Mouse (Mus musculus): Measurements from ENCODE around the gene Cish. TPM values are rescaled to one million over a fixed set of nuclear protein-coding genes. Genes with fewer than 3 reads are reported as not detected.
"Not testable (repeated sequence)": the region's sequence is repeated elsewhere in the genome, so short reads cannot be mapped to it uniquely, and the experiment has no call there.

Cish gene
- polyA plus RNA-seq, 1 experiment: 0.64 TPM

GRCm38 (mm10) chr9:107305601-107306542 is 10.0 kb downstream of the Cish start:
- TF ChIP-seq REST (IDR thresholded peaks at IDR 0.05; ENCODE audit: insufficient read depth, insufficient read length) (no peak), POLR2AphosphoS2 (IDR thresholded peaks at IDR 0.05; ENCODE audit: insufficient read length, low read depth) (no peak), CEBPB (IDR thresholded peaks at IDR 0.05; ENCODE audit: insufficient read depth, poor library complexity, severe bottlenecking) (no peak), MAX (IDR thresholded peaks at IDR 0.05; ENCODE audit: low read depth) (no peak), SRF (IDR thresholded peaks at IDR 0.05; ENCODE audit: control insufficient read depth, insufficient read length, low read depth) (no peak), TCF3 (IDR thresholded peaks at IDR 0.05; ENCODE audit: insufficient read length, low read depth) (no peak), MYOG (IDR thresholded peaks at IDR 0.05; ENCODE audit: control insufficient read depth in 1 of 3, insufficient read depth in 1 of 3, insufficient read length in 2 of 3, low read depth in 2 of 3) (no peak), E2F4 (IDR thresholded peaks at IDR 0.05; ENCODE audit: insufficient read depth) (no peak), POLR2A (IDR thresholded peaks at IDR 0.05; ENCODE audit: insufficient read length, low read depth) (no peak), MYOD1 (IDR thresholded peaks at IDR 0.05; ENCODE audit: control insufficient read depth in 1 of 3, insufficient read length in 2 of 3, low read depth in 2 of 3) (no peak), USF1 (IDR thresholded peaks at IDR 0.05; ENCODE audit: low read depth) (no peak), TCF12 (IDR thresholded peaks at IDR 0.05; ENCODE audit: insufficient read depth, poor library complexity, severe bottlenecking) (no peak)
- Histone ChIP-seq H3K4me2 (ENCODE audit: low read depth) (no peak overlapping the region), H3K4me3 (no peak overlapping the region), H3K79me2 (ENCODE audit: control insufficient read depth, insufficient read depth) (no peaks in the 10 kb centered on the region), H3ac (ENCODE audit: control insufficient read depth, insufficient read length) (no peak overlapping the region), H3K36me3 (ENCODE audit: control insufficient read depth, insufficient read depth) (no peaks in the 10 kb centered on the region), H3K27me3 (ENCODE audit: control insufficient read depth, insufficient read depth, insufficient read length) (no peaks in the 10 kb centered on the region)

- H3K79me2 ChIP-seq (ENCODE audit: control insufficient read depth, insufficient read depth); H3K27me3 ChIP-seq (ENCODE audit: control insufficient read depth, insufficient read depth, insufficient read length); H3K4me2 ChIP-seq (ENCODE audit: low read depth); H3ac ChIP-seq (ENCODE audit: control insufficient read depth, insufficient read length); H3K36me3 ChIP-seq (ENCODE audit: control insufficient read depth, insufficient read depth); H3K4me3 ChIP-seq: not testable (repeated sequence)
These were observed 10.8 kb downstream of the Cish start for GRCm38 (mm10) chr9:107306673-107307072.

GRCm38 (mm10) chr9:107307099-107307872 is 11.5 kb downstream of the Cish start:
- H3K4me3 ChIP-seq: no peak overlapping the region
- H3K27me3 ChIP-seq (ENCODE audit: control insufficient read depth, insufficient read depth, insufficient read length): no peaks in the 10 kb centered on the region
- TF ChIP-seq POLR2A (IDR thresholded peaks at IDR 0.05; ENCODE audit: insufficient read length, low read depth) (no peak), MAX (IDR thresholded peaks at IDR 0.05; ENCODE audit: low read depth) (no peak), REST (IDR thresholded peaks at IDR 0.05; ENCODE audit: insufficient read depth, insufficient read length) (no peak), CEBPB (IDR thresholded peaks at IDR 0.05; ENCODE audit: insufficient read depth, poor library complexity, severe bottlenecking) (no peak), E2F4 (IDR thresholded peaks at IDR 0.05; ENCODE audit: insufficient read depth) (no peak), MYOD1 (IDR thresholded peaks at IDR 0.05; ENCODE audit: control insufficient read depth in 1 of 3, insufficient read length in 2 of 3, low read depth in 2 of 3) (no peak)
- no peak overlapping the region for H3ac ChIP-seq (ENCODE audit: control insufficient read depth, insufficient read length)
- H3K36me3 ChIP-seq (ENCODE audit: control insufficient read depth, insufficient read depth): no peaks in the 10 kb centered on the region
- no peaks in the 10 kb centered on the region for H3K79me2 ChIP-seq (ENCODE audit: control insufficient read depth, insufficient read depth)
- no peak overlapping the region for H3K4me2 ChIP-seq (ENCODE audit: low read depth)

- Histone ChIP-seq H3ac (ENCODE audit: control insufficient read depth, insufficient read length) (no peak overlapping the region), H3K4me2 (ENCODE audit: low read depth) (no peak overlapping the region), H3K4me3 (no peak overlapping the region), H3K79me2 (ENCODE audit: control insufficient read depth, insufficient read depth) (no peaks in the 10 kb centered on the region), H3K36me3 (ENCODE audit: control insufficient read depth, insufficient read depth) (no peaks in the 10 kb centered on the region), H3K27me3 (ENCODE audit: control insufficient read depth, insufficient read depth, insufficient read length) (no peaks in the 10 kb centered on the region)
- TF ChIP-seq POLR2A (IDR thresholded peaks at IDR 0.05; ENCODE audit: insufficient read length, low read depth): no peak
- no peak for TF ChIP-seq SRF (IDR thresholded peaks at IDR 0.05; ENCODE audit: control insufficient read depth, insufficient read length, low read depth)
- no peak for TF ChIP-seq TCF3 (IDR thresholded peaks at IDR 0.05; ENCODE audit: insufficient read length, low read depth)
- TF ChIP-seq USF1 (IDR thresholded peaks at IDR 0.05; ENCODE audit: low read depth): no peak
- no peak for TF ChIP-seq MYOG (IDR thresholded peaks at IDR 0.05; ENCODE audit: control insufficient read depth in 1 of 3, insufficient read depth in 1 of 3, insufficient read length in 2 of 3, low read depth in 2 of 3)
- no peak for TF ChIP-seq CEBPB (IDR thresholded peaks at IDR 0.05; ENCODE audit: insufficient read depth, poor library complexity, severe bottlenecking)
These were observed 12.1 kb downstream of the Cish start for GRCm38 (mm10) chr9:107307886-107308285.

- no peaks in the 10 kb centered on the region for H3K27me3 ChIP-seq (ENCODE audit: control insufficient read depth, insufficient read depth, insufficient read length)
- H3K4me2 ChIP-seq (ENCODE audit: low read depth): no peak overlapping the region
- H3K79me2 ChIP-seq (ENCODE audit: control insufficient read depth, insufficient read depth): no peaks in the 10 kb centered on the region
- H3ac ChIP-seq (ENCODE audit: control insufficient read depth, insufficient read length): no peak overlapping the region
- H3K4me3 ChIP-seq: no peak overlapping the region
- no peaks in the 10 kb centered on the region for H3K36me3 ChIP-seq (ENCODE audit: control insufficient read depth, insufficient read depth)
- TF ChIP-seq USF1 (IDR thresholded peaks at IDR 0.05; ENCODE audit: low read depth) (no peak), REST (IDR thresholded peaks at IDR 0.05; ENCODE audit: insufficient read depth, insufficient read length) (no peak), TCF12 (IDR thresholded peaks at IDR 0.05; ENCODE audit: insufficient read depth, poor library complexity, severe bottlenecking) (no peak), MYOG (IDR thresholded peaks at IDR 0.05; ENCODE audit: control insufficient read depth in 1 of 3, insufficient read depth in 1 of 3, insufficient read length in 2 of 3, low read depth in 2 of 3) (no peak), CEBPB (IDR thresholded peaks at IDR 0.05; ENCODE audit: insufficient read depth, poor library complexity, severe bottlenecking) (no peak), POLR2AphosphoS2 (IDR thresholded peaks at IDR 0.05; ENCODE audit: insufficient read length, low read depth) (no peak), MAX (IDR thresholded peaks at IDR 0.05; ENCODE audit: low read depth) (no peak), POLR2A (IDR thresholded peaks at IDR 0.05; ENCODE audit: insufficient read length, low read depth) (no peak), E2F4 (IDR thresholded peaks at IDR 0.05; ENCODE audit: insufficient read depth) (no peak), TCF3 (IDR thresholded peaks at IDR 0.05; ENCODE audit: insufficient read length, low read depth) (no peak), MYOD1 (IDR thresholded peaks at IDR 0.05; ENCODE audit: control insufficient read depth in 1 of 3, insufficient read length in 2 of 3, low read depth in 2 of 3) (no peak), SRF (IDR thresholded peaks at IDR 0.05; ENCODE audit: control insufficient read depth, insufficient read length, low read depth) (no peak)
These were observed 12.6 kb downstream of the Cish start for GRCm38 (mm10) chr9:107308346-107309000.

Data from myocyte (in vitro differentiated cells).